Mouse (Mus musculus): Measurements from ENCODE around the gene Vmn2r59.
"Not testable (repeated sequence)": the region's sequence is repeated elsewhere in the genome, so short reads cannot be mapped to it uniquely, and the experiment has no call there.

Gene Vmn2r59

GRCm38 (mm10) chr7:42058923-42059322 lies at the start of gene Vmn2r59:
Gene Vmn2r59 (minus strand): TSS chr7:42059023.
- DNase-seq (ENCODE audit: low spot score): no peak

- DNase-seq (ENCODE audit: low spot score): no peak
Observed at GRCm38 (mm10) chr7:42107470-42107869, 48.6 kb upstream of the Vmn2r59 start, which contains the start of gene Vmn2r60. Gene Vmn2r60 (plus strand): TSS chr7:42107770.

- not testable (repeated sequence) for DNase-seq (ENCODE audit: low spot score)
Observed at GRCm38 (mm10) chr7:42107061-42107460, 48.2 kb upstream of the Vmn2r59 start.

All from MN1 (cell line).